Mouse (Mus musculus) layer of hippocampus, postnatal 36 days (tissue): ENCODE results near the gene Zbtb2. TPM values are rescaled to one million over a fixed set of nuclear protein-coding genes. Genes with fewer than 3 reads are reported as not detected.

Experiments
- DNase-seq, 2 experiments: peaks; one replicate each; pipeline ENCODE4 v3.0.0; 2022
- total RNA-seq, 2 experiments: library from RNA; stranded (reverse); gene quantifications; 2 replicates each; pipeline ENCODE4 v1.2.3; 2021

The Zbtb2 gene
- total RNA-seq, 2 experiments from 2014 or later = 12.4 to 13.4 TPM

DNA sequence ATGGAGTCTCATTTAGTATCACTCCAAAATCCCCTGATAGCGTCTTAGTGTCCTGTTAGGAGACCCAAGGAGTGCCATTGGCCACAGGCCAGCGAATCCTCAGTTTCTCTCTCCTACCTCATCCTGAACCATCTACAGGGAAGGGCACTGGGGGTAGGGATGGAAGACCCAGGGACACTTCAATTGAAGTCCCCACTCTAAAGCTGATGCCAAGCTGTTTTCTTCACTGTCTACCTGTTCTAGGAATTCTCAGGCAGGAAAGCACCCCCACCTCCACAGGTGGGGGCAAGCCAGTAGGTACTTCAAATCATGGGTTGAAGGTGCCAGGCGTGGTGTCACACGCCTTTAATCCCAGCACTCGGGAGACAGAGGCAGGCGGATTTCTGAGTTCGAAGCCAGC lies 3.7 kb downstream of the Zbtb2 start:
- no peak for DNase-seq

DNA sequence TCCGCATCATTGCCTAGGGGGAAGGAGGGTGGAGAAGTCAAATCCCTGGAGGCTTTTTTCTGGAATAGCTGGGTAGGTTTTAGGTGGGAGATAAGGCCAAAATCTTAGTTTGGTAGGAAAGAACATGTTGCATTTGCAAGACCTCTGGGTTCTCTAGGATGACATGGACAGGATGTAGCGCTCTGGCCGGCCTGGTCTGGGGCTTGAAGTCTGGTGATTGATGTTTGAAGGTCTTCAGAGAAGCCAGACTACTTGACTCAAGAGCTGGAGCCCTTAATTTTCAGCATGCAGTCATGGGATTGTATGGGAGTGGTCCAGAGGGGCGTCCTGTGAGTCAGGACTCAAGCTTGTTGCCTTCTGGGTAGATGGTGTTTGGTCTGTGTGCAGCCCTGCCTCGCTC lies 7.2 kb downstream of the Zbtb2 start:
- no peak for DNase-seq

DNA sequence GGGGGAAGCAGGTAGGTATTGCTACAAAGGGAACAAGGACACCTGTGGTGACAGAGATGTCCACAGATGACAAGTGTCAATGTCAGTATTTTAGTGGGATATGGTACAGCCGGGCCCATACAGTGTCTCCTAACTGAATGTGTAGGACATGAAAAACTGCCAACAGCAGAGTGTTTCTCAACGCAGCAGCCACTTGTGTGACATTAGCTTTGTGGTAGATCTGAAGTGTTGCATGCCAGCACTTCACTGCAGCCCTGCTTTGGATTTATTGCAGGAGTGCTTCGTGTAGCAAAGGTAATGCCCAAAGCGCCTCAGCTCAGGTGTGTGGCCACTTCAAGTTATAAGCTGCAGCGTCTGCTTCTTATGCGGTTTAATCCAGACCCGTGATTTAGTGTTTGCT lies 11.0 kb downstream of the Zbtb2 start:
- DNase-seq = no peak

DNA sequence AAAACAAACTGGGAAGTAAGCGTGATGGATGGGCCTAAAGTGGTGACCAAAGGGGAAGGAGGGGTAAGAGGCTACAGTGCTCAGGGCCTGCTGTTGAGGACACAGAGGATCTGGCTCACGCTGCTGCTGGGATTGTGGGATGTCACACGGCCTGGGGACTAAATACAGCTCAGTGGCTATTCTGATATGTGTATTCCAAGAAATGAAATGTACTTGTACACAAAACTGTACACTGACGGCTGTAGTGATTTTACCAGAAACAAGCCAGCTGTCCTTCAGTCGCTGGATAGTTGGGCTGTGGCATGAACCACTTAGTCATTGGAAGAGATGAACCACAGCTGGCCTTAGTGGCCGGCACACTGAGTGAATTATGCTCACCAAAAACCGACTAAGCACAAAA lies 11.4 kb downstream of the Zbtb2 start:
- no peak for DNase-seq

DNA sequence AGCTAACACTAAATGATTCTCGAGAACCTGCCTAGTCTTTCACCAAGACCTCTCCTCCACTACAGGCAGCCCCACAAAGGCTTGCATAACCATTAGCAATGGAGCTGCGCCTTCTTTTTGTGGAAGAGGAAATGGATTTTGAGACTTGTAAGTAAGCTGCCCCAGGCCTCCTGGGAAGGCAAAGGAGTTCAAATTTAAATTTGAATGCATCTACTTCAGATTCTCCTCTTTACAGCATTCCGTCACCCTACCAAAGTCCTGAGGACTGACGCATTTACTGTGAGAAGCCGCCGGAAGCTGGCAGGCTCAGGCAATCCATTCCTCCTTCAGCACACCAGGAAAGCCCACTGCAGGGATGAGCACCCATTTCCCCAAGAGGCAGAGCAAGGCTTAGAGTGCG lies 12.6 kb downstream of the Zbtb2 start:
- DNase-seq = no peak

DNA sequence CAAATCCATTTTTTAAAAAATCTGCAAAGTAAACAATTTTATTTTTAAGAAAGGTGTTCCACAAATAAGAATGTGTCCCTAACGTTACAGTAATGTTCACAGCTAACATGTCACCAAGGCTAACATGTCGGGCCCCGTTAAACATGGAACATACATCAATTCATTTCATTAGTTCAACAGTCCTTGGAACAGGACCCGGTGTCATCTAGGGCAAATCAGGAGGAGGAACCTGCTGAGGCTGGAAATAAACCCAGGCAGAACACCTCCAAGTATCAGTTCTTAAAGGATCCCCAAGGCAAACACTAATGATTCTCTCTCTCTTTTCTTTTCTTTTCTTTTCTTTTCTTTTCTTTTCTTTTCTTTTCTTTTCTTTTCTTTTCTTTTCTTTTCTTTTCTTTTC lies 13.2 kb downstream of the Zbtb2 start:
- no peak for DNase-seq

DNA sequence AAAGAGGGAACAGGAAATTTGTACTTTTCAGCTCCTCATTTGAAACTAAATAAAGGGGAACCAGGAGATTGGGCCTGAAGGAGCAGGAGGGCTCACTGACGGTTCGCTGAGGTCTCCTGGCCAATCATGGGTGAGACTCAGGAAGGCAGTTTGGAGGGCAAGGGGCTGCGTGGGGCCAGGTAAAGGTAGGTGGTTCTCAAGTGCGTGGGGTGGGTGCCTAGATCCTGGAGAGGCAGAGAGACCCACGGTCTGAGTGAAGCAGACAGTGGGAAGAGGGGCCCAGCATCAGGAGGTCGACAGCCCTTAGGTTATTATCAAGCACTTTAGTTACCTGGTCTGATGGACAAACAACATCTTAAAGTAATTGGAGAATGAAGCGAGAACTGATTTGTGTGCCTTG lies 13.7 kb downstream of the Zbtb2 start:
- no peak for DNase-seq

DNA sequence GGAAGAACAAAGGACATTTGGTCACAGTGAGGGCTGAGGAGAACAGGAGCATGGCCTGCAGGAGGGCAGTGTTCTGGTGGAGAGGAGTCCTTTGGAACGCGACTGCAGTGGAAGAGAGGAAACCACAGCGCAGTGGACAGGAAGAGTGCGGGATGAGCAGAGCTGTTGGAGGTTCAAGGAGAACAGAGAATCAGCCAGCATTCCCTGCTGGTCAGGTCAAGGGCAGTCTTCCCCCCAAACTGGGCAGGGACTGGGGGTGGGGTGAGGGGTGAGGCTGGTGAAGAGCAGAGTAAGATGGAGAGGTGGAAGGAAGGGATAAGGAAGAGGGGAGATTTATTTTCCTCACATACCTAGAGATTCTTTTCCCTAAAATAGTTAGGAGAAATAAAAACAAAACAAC lies 14.3 kb downstream of the Zbtb2 start:
- DNase-seq = no peak

DNA sequence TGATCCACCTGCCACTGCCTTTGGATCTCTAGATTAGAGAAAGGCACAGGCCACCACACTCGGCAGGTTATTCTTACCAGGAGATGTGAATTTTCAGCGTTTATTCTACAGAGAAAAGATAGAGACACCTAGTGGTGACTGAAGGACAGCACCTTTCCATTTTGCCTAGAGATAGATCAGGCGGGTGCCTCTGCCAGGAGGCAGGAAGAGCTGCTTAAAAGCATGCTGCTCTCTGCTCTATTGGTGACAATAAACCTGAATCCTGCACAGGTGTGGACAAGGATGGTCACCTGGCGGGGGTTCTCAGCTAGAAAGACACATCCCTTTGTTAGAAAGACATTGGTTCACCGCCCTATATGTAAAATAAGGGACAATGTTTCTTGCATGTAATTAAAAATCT lies 15.9 kb downstream of the Zbtb2 start:
- no peak for DNase-seq

DNA sequence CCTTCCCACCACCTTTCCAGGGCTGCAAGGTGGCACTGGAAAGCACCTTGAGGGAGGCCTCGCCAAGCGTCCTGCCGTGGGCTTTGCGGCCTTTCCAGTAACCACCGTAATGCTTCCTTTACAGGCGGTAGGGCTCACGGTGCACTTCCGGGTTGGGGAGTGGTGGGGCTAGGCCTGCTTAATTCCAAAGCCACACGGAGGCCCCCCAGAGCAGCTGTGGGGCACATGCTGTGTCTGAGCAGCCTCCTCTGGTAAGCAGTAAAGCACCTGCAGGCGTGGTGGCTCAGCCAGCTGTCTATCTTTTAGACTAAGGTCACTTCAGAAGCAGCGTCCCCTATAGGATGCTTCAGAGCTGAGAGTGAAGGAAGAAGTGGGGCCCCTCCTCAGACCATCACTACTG lies 17.8 kb downstream of the Zbtb2 start:
- DNase-seq = no peak

DNA sequence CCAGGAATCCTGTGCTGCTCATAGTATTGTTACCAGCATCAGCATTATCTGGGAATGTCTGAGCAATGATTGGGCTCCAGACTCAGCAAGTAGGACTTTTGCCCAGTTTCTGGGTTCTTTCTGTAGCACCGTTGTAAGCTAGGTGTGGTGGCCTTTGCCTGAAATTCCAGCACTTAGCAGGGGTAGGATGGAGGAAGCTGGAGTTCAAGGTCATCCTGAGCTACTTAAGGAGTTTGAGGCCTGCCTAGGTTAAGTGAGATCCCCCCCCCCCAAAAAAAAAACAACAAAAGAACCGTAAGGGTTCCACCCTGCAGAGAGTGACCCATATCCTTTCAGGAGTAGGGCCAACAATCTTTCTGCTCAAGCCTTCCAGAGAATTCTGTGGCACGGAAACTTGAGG lies 23.3 kb downstream of the Zbtb2 start:
- DNase-seq = no peak

DNA sequence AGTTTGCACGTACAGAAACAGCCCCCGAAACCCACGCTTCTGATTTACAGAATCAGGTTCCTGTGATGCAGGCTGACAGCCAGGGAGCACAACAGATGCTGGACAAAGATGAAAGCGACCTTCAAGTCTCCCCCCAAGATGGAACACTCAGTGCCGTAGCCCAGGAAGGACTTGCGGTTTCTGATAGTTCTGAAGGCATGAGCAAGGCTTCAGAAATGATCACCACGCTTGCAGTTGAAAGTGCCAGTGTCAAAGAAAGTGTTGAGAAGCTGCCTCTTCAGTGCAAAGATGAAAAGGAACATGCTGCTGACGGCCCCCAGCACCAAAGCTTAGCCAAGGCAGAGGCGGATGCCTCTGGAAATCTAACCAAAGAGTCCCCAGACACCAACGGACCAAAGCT lies 30.5 kb downstream of the Zbtb2 start:
- no peak for DNase-seq

DNA sequence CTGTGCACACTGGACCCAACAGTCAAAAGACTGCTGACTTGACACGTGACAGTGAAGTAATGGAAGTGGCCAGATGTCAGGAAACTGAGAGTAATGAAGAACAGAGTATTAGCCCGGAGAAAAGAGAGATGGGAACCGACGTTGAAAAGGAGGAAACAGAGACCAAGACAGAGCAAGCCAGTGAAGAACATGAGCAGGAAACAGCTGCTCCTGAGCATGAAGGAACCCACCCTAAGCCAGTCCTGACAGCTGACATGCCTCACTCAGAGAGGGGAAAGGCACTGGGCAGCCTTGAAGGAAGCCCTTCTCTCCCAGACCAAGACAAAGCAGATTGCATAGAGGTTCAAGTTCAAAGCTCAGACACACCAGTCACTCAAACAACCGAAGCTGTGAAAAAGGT lies 31.3 kb downstream of the Zbtb2 start:
- DNase-seq = no peak

DNA sequence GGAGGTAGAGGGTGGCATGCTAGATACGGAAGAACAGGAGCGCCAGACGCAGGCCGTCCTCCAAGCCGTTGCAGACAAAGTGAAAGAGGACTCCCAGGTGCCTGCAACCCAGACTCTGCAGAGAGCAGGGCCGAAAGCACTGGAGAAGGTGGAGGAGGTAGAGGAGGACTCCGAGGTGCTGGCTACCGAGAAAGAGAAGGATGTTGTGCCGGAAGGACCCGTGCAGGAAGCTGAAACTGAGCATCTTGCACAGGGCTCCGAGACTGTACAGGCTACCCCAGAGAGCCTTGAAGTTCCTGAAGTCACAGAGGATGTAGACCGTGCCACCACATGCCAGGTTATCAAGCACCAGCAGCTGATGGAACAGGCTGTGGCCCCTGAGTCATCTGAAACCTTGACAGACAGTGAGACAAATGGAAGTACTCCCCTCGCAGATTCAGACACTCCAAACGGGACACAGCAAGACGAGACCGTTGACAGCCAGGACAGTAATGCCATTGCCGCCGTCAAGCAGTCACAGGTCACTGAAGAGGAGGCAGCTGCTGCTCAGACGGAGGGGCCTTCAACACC lies 31.9 kb downstream of the Zbtb2 start:
- DNase-seq = no peak

DNA sequence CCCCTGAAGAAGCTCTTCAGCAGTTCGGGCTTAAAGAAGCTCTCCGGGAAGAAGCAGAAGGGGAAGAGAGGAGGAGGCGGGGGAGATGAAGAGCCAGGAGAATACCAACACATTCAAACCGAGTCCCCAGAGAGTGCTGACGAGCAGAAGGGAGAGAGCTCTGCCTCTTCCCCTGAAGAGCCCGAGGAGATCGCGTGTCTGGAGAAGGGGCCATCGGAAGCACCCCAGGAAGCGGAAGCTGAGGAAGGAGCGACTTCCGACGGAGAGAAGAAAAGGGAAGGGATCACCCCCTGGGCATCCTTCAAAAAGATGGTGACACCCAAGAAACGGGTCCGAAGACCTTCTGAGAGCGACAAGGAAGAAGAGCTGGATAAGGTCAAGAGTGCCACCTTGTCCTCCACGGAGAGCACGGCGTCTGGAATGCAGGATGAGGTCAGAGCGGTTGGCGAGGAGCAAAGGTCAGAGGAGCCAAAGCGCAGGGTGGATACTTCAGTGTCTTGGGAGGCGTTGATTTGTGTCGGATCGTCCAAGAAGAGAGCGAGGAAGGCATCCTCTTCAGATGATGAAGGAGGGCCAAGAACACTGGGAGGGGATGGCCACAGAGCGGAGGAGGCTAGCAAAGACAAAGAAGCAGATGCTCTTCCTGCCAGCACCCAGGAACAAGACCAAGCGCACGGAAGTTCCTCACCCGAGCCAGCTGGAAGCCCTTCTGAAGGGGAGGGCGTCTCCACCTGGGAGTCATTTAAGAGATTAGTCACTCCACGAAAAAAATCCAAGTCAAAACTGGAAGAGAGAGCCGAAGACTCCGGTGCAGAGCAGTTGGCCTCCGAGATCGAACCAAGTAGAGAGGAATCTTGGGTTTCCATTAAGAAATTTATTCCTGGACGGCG lies 33.3 kb downstream of the Zbtb2 start:
- no peak for DNase-seq

DNA sequence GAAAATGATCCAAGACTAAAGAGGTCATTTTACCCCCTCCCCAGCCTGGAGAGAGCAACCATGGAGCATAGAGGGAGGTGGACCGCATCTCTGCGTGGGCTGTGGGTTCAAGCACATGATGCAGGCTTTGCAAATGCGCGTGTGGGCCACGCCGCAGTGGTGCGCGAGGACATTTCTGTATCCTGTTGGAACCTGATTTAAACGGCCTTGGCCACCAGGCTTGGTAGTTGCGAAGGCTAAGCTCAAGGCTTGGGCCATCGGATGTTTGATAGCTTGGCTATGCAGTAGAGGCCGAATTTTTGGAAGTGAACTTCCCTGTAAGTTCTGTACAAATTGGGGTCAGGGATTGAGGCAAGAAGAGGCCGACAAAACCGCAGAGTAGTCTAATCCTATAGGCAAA lies 40.3 kb downstream of the Zbtb2 start:
- no peak for DNase-seq

DNA sequence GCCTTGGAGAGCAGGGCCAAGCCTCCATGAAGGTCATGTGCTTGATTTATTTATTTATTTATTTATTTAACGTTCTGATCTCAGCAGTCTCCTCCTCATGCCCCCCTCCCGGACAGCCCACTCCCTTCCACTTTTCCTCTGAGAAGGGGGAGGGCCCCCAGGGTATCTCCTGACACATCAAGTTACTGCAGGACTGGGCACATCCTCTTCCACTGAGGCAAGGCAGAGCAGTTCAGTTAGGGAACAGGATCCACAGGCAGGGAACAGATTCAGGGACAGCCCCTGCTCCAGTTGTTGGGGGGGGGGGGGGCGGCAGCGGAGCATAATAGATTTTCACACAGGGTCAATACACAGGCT lies 40.8 kb downstream of the Zbtb2 start:
- no peak for DNase-seq

DNA sequence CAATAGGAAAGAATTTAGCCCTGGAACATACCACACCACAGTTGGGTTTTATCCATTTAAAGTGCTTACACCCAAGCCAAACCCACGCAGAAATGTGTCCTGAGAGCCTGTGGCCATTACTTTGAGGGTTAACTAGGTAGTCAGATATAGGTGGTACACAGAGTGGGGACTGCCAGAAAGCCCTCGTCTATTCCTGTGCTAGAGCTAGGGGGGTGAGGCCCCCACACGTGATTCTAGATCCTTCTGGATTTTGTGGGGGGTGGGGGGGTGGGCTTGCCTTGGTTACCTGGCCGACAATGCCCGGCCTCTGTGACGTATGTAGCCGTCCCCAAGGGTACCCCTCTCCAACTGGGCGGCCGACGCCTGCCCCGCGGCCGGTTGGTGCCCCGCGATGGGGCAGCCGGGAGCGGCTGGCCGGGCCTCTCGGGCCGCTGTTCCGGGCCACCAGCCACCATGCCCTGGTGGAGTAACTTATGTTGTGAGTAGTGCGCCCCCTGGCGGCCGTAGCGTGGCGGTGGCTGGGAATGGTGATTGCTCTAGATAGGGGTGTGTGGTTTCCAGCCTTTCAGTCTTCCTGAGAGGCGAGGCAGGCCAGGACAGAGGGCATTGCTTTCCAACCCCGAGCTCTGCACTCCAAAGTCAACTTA lies 41.3 kb downstream of the Zbtb2 start:
- DNase-seq = peak; percentile 82 to 83

DNA sequence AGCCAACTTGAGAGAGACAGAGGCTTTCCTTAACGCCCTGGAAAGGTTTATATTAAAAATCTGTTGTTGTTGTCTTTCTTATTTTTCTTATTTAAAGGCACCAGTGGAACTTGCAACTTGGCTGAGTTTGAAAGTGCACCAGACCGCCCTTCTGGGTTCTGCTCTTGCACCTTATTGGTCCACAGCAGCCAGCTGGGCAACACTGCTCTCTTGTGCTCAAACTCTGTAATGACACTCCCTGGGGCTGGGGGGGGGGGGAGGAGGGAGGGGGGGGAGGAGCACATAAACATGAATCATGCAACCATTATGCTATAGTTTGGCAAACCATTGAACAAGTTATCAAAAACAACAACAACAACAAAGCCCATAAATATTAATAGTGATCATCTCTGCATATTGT lies 46.5 kb downstream of the Zbtb2 start:
- no peak for DNase-seq

DNA sequence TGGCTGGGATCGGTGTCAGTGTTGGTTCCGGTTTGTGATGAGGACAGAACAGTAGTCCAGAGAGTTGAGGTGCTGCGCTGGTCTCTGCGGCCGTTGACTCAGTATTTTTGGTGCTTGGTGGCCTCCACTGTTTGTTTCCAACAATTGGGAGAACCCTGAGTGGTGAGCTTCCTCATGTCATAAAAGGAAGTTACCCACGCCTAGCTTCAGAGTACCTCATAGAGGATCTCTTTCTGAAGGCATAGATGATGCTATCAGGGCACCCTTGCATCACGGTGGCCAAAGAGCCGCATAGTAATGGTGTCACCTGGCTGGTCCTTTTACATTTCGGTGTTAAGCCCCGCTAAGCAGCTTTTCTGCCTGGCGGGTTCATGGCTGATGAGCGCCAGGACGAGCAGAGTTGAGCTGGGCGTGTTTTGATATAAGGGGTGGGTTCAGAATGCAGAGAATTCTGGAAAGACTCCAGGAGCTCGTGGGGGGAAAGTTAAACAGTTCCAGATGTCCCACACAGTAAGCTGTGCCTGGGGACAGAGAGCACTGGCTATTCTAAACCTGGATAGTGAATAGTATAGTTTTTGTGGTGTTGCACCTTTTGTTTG lies 48.9 kb downstream of the Zbtb2 start:
- DNase-seq = no peak

DNA sequence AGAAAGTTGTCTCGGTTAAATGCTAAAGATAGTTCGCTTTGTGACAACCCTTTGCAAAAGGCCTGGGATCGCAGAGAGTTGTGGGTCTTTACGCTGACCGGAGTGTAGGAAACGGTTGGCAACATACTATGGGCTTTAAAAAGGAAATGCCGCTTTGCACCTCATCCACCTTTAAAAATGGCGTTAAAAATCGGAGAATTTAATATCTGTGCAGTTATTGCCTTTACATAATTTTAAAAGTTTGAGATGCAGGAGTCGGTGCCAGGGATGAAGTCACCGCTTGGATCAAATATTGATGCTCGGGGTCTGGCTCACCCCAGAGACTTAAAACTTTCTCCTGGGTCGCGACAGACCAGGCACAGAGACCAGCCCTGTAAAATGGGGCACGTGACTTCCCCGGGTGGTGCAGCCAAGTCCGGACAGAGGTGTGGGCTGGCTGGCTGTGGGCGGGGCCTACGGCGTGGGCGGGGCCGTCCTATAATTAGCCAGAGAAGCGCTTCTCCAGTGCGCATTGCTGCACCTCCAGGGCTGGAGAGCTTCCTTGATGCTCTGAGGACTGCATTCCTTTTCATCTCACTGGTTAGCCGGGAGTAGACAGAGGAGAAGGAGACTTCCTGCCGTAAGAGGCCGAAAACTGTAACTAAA lies 53.7 kb downstream of the Zbtb2 start:
- DNase-seq = peak; percentile 40 to 47

DNA sequence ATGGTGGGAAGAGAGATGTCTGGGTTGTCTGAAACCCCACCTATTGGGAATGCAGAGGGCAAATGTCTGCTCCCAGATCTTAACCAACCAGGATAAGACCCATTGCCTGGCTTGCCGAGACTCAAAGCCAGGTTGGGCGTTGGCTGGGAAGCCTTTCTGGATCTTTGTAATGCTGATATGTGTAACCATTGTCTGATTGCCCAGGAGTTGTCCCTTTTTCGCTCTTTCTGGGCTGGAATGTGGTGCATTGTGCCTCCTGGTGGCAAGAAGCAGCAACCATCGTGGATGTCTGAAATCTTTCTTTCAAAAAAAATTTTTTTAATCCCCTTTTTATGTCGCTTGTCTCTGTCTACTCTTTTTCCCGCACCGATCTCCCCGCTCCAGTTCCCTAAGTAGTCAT lies 54.6 kb downstream of the Zbtb2 start:
- DNase-seq = peak; percentile 31 to 37
